Mouse (Mus musculus) ES-E14 (cell line): ENCODE results near the gene Fundc1.

Source experiments
- CHD2 ChIP-seq: IDR thresholded peaks from 2 replicates; pipeline ENCODE4 v1.6.1; 2014; ENCODE audit warnings: mild to moderate bottlenecking, low read depth, low read length, inconsistent platforms
- HCFC1 ChIP-seq: IDR thresholded peaks from 2 replicates; pipeline ENCODE4 v1.6.1; 2012; ENCODE audit warnings: low read length, inconsistent platforms, borderline replicate concordance; ENCODE audit not compliant: insufficient read depth
- MAFK ChIP-seq: IDR thresholded peaks from 2 replicates; pipeline ENCODE4 v1.6.1; 2014; ENCODE audit warnings: mild to moderate bottlenecking, low read depth, low read length, inconsistent platforms; ENCODE audit not compliant: insufficient read depth
- ZC3H11A ChIP-seq: IDR thresholded peaks from 2 replicates; pipeline ENCODE4 v1.6.1; 2012; ENCODE audit warnings: low read depth, mild to moderate bottlenecking, inconsistent platforms, low read length, borderline replicate concordance
- ZNF384 ChIP-seq: IDR thresholded peaks from 2 replicates; pipeline ENCODE4 v1.6.1; 2012; ENCODE audit warnings: low read depth, low read length, inconsistent platforms

- no peak for TF ChIP-seq CHD2
- TF ChIP-seq ZC3H11A: no peak
- no peak for TF ChIP-seq ZNF384
- TF ChIP-seq MAFK: no peak
- no peak for TF ChIP-seq HCFC1
Observed at GRCm38 (mm10) chrX:17547143-17547806, 24.9 kb downstream of the Fundc1 start.
